Mouse (Mus musculus) forebrain, embryonic 13.5 days (tissue): ENCODE measurements around the gene Olfr767. TPM values are rescaled to one million over a fixed set of nuclear protein-coding genes. Genes with fewer than 3 reads are reported as not detected.
A peak's percentile ranks its signal among the peaks of the same experiment; 100 is the strongest.
"Not testable (repeated sequence)": the region's sequence is repeated elsewhere in the genome, so short reads cannot be mapped to it uniquely, and the experiment has no call there.

ENCODE experiments used
- ATAC-seq: fragments of 200-750 bp; cut with Nextera tagmentation; 2 replicates; pipeline ENCODE4 v1.8.0; 2017
- H3K27ac ChIP-seq: fragments of 300-500 bp; sonication (generic); 2 replicates; pipeline ENCODE4 v1.5.1; 2015; ENCODE audit warnings: inconsistent platforms, mild to moderate bottlenecking, moderate library complexity
- H3K27me3 ChIP-seq: fragments of 300-500 bp; sonication (generic); 2 replicates; pipeline ENCODE4 v1.6.1; 2015; ENCODE audit warnings: mild to moderate bottlenecking, inconsistent platforms
- H3K36me3 ChIP-seq: fragments of 300-500 bp; sonication (generic); 2 replicates; pipeline ENCODE4 v1.6.1; 2015; ENCODE audit warnings: mild to moderate bottlenecking, inconsistent platforms; ENCODE audit not compliant: poor library complexity, severe bottlenecking
- H3K4me1 ChIP-seq: fragments of 300-500 bp; sonication (generic); 2 replicates; pipeline ENCODE4 v1.6.1; 2015; ENCODE audit warnings: inconsistent platforms
- H3K4me2 ChIP-seq: fragments of 300-500 bp; sonication (generic); 2 replicates; pipeline ENCODE4 v1.6.1; 2015; ENCODE audit warnings: inconsistent platforms, mild to moderate bottlenecking, moderate library complexity
- H3K4me3 ChIP-seq: fragments of 300-500 bp; sonication (generic); 2 replicates; pipeline ENCODE4 v1.5.1; 2015; ENCODE audit warnings: mild to moderate bottlenecking, inconsistent platforms
- H3K9ac ChIP-seq: fragments of 300-500 bp; sonication (generic); 2 replicates; pipeline ENCODE4 v1.6.1; 2015; ENCODE audit warnings: mild to moderate bottlenecking, inconsistent platforms
- H3K9me3 ChIP-seq: fragments of 300-500 bp; sonication (generic); replicated peaks from 2 replicates; pipeline ENCODE4 v1.6.1; 2016; ENCODE audit warnings: inconsistent platforms
- WGBS: fragments of 180-500 bp; shearing (Covaris S2); methylation state at CpG from one replicate; pipeline ENCODE4 v1.1.7; 2015; 5-methylcytosine and 5-hydroxymethylcytosine counted together
- polyA plus RNA-seq: library from polyadenylated mRNA; unstranded; fragments of >200 nt; fragmentation: Nextera tagmentation; extraction: Ambion mirVana; gene quantifications from 2 replicates; pipeline ENCODE4 v1.2.1, GENCODE M21; 2015

The Olfr767 gene
- polyA plus RNA-seq: not detected in 2 replicates

DNA sequence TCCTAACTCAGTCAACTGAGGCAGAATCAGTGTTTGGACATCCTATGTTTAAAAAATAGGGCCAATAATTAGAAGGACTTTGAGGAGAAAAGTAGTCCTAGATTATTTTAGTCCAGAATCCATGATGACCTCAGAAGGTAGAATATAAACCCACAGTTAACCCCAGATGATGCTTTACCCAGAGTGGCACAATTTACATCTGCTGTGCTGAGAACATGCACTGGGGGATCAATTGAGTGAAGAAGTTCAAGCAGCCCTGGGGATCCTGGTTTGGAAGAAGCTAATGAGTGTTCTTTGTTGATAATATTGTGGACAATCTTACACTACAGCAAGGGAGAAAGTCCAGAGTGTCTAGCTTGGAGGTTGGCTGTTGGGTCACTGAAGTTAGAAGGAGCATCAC, at the start of gene Olfr767:
Gene Olfr767 (minus strand): TSS at position 101 of the 400 bp plus-strand sequence.
- ATAC-seq, H3K4me3 ChIP-seq, H3K9me3 ChIP-seq: not testable (repeated sequence)

GRCm38 (mm10) chr10:129117761-129118160, 35.1 kb upstream of the Olfr767 start, which contains the start of gene Olfr769:
Gene Olfr769, minus strand, starts transcription at chr10:129117861.
- Histone ChIP-seq H3K9ac (no peak within 1 kb of the TSS), H3K27ac (no peak within 1 kb of the TSS), H3K9me3 (no peaks in the 10 kb centered on the region), H3K4me2 (no peak within 1 kb of the TSS), H3K36me3 (no peaks in the 10 kb centered on the region), H3K27me3 (no peaks in the 10 kb centered on the region), H3K4me3 (no peak within 1 kb of the TSS), H3K4me1 (no peaks in the 10 kb centered on the region)
- no peak for ATAC-seq
- WGBS: 87% methylated on average over 2 of the region's 2 CpGs

More for the DNA sequence above, at the start of gene Olfr767:
- not testable (repeated sequence) for H3K4me2 ChIP-seq, H3K36me3 ChIP-seq, H3K27me3 ChIP-seq, H3K9ac ChIP-seq, H3K4me1 ChIP-seq, H3K27ac ChIP-seq

GRCm38 (mm10) chr10:129115146-129115545, 32.4 kb upstream of the Olfr767 start:
- no peak overlapping the region for H3K27ac ChIP-seq
- H3K27me3 ChIP-seq: no peaks in the 10 kb centered on the region
- no peak overlapping the region for H3K4me3 ChIP-seq
- 95% methylated on average over 3 of the region's 3 CpGs for WGBS
- ATAC-seq: no peak
- no peaks in the 10 kb centered on the region for H3K36me3 ChIP-seq
- no peak overlapping the region for H3K4me2 ChIP-seq
- H3K9ac ChIP-seq: no peak overlapping the region
- H3K9me3 ChIP-seq: no peaks in the 10 kb centered on the region
- H3K4me1 ChIP-seq: no peaks in the 10 kb centered on the region

DNA sequence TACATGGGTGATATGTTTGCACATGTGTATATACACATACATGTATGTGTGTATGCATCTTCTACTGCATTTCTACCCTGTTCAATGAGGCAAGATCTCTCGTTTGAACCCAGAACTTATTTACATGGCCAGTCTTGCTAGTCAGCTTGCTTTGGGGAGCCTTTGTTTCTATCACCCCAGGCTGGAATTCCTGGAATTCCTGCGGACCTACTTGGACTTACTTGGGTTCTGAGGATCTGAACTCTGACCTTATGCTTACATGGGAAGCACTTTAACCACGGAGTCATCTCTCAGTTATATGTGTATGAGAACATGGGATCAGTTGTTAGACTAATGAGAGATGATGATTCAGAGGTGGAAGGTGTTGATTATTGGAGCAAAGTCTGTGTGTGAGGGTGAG, 18.5 kb upstream of the Olfr767 start:
- WGBS: 39% methylated on average over 3 of the region's 3 CpGs
- Histone ChIP-seq H3K4me3 (no peak overlapping the region), H3K9ac (no peak overlapping the region), H3K9me3 (no peaks in the 10 kb centered on the region), H3K27ac (no peak overlapping the region), H3K4me2 (no peak overlapping the region), H3K27me3 (no peaks in the 10 kb centered on the region), H3K4me1 (no peaks in the 10 kb centered on the region), H3K36me3 (no peaks in the 10 kb centered on the region)
- ATAC-seq: no peak

DNA sequence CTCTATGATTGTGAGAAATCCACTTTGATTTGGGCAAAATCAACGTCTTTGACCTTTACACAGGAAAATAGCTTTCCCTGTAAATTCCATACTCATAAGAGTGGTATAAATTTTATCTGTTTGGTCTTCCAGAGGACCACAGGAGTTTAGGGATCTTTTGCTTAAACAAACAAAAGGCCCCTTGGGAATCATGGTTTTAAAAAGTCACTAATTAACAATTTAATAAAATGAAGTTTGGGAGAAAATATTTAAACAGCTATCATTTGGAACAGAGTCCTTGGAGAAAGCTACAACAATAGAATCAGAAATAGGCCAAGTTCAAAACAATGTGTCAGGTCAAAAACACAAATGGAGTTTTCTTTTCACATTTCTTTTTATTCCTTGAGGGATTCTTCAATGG, 16.6 kb upstream of the Olfr767 start, which contains the start of gene Olfr768:
Gene Olfr768 (minus strand): TSS at position 101 of the 400 bp plus-strand sequence.
- H3K9ac ChIP-seq: no peak within 1 kb of the TSS
- H3K4me3 ChIP-seq: no peak within 1 kb of the TSS
- H3K4me2 ChIP-seq: no peak within 1 kb of the TSS
- no peaks in the 10 kb centered on the region for H3K27me3 ChIP-seq
- no peaks in the 10 kb centered on the region for H3K36me3 ChIP-seq
- H3K9me3 ChIP-seq: no peaks in the 10 kb centered on the region
- no peak for ATAC-seq
- no peaks in the 10 kb centered on the region for H3K4me1 ChIP-seq
- 83% methylated on average over 1 of the region's 1 CpGs for WGBS
- H3K27ac ChIP-seq: no peak within 1 kb of the TSS

- Histone ChIP-seq H3K4me1 (no peaks in the 10 kb centered on the region), H3K9ac (no peak within 1 kb of the TSS), H3K4me3 (no peak within 1 kb of the TSS), H3K27ac (no peak within 1 kb of the TSS), H3K27me3 (no peaks in the 10 kb centered on the region), H3K36me3 (no peaks in the 10 kb centered on the region), H3K9me3 (no peaks in the 10 kb centered on the region), H3K4me2 (no peak within 1 kb of the TSS)
- WGBS: 68% methylated on average over 2 of the region's 2 CpGs
- no peak for ATAC-seq
These were observed 13.8 kb downstream of the Olfr767 start, which contains the start of gene Olfr766-ps1 for GRCm38 (mm10) chr10:129068877-129069276. Gene Olfr766-ps1, minus strand, starts transcription at chr10:129068977.

DNA sequence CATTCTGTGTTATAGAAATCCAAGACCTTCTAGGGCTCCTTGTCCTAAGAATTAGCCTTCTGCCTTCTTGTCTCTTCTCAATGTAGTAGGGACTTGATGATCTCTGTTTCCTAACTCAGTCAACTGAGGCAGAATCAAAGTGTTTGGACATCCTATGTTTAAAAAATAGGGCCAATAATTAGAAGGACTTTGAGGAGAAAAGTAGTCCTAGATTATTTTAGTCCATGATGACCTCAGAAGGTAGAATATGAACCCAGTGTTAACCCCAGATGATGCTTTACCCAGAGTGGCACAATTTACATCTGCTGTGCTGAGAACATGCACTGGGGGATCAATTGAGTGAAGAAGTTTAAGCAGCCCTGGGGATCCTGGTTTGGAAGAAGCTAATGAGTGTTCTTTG, 32.8 kb downstream of the Olfr767 start, which contains the start of gene Olfr765:
Gene Olfr765 (minus strand): TSS at position 101 of the 400 bp plus-strand sequence.
- not testable (repeated sequence) for H3K27me3 ChIP-seq, H3K36me3 ChIP-seq

GRCm38 (mm10) chr10:129039796-129040195, 42.9 kb downstream of the Olfr767 start, which contains the start of gene Olfr764-ps1:
Gene Olfr764-ps1, minus strand, starts transcription at chr10:129039896.
- 77% methylated on average over 3 of the region's 3 CpGs for WGBS
- H3K4me3 ChIP-seq: no peak within 1 kb of the TSS

More for the DNA sequence above, 32.8 kb downstream of the Olfr767 start, which contains the start of gene Olfr765:
- H3K4me3 ChIP-seq, H3K4me1 ChIP-seq, H3K4me2 ChIP-seq, H3K9me3 ChIP-seq, H3K9ac ChIP-seq, H3K27ac ChIP-seq, ATAC-seq: not testable (repeated sequence)

DNA sequence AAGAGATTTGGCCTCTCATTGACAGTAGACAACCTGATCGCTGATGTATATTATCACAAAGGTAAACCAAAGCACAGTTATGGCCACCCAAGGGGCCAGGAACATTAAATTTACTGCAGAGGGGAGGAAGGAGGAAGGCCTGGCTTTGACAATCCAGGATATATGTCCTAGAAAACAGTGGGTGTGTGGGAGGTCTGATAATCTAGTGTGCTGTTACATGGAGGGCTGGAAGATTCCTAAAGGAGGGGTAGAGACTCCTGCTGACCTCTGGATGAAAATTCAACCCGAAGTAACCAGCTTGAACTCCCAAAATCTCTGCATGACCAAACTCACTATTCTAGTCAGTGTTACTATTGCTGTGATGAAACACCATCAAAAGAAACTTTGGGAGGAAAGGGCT, 54.4 kb downstream of the Olfr767 start:
- no peak overlapping the region for H3K9ac ChIP-seq
- no peaks in the 10 kb centered on the region for H3K9me3 ChIP-seq
- H3K27me3 ChIP-seq: no peaks in the 10 kb centered on the region
- WGBS: 78% methylated on average over 2 of the region's 2 CpGs
- H3K27ac ChIP-seq: no peak overlapping the region
- no peak for ATAC-seq
- no peak overlapping the region for H3K4me3 ChIP-seq
- no peak overlapping the region for H3K4me2 ChIP-seq
- no peaks in the 10 kb centered on the region for H3K36me3 ChIP-seq
- no peaks in the 10 kb centered on the region for H3K4me1 ChIP-seq

More at GRCm38 (mm10) chr10:129039796-129040195, 42.9 kb downstream of the Olfr767 start, which contains the start of gene Olfr764-ps1:
- Histone ChIP-seq H3K27me3 (no peaks in the 10 kb centered on the region), H3K27ac (no peak within 1 kb of the TSS), H3K4me1 (no peaks in the 10 kb centered on the region), H3K4me2 (no peak within 1 kb of the TSS), H3K9ac (no peak within 1 kb of the TSS), H3K36me3 (no peaks in the 10 kb centered on the region), H3K9me3 (no peaks in the 10 kb centered on the region)
- no peak for ATAC-seq

DNA sequence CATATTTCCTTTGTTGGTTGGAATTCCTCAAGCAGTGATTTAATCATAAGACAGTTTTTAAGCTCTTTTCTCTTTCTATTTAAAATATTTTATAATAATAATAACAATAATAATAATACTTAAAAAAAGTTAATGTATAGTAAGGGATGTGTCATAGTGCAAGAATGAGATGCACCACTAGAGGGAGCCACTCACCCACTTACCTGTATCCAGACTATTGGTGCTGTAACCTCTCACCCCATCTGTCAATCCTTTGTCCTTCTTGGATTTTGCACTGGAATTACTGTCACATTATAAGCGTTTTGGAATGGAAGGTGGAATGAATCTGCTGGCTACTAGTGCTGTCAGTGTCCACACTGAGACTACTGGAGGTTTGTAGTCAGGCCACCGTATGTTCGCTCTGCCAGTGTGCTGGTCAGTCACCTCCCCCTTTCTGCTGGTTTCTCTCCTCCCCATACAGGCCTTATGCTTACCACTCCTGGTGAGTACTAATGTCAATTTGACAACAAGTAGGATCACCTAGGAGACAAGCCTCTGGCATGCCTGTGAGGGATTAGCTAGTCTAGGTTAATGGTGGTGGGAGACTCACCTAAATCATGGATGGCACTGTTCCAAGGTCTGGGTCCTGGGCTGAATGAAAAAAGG, 56.6 kb downstream of the Olfr767 start:
- no peak overlapping the region for H3K4me3 ChIP-seq
- H3K9me3 ChIP-seq: no peaks in the 10 kb centered on the region
- H3K9ac ChIP-seq: no peak overlapping the region
- 55% methylated on average over 3 of the region's 3 CpGs for WGBS
- no peaks in the 10 kb centered on the region for H3K36me3 ChIP-seq
- no peak overlapping the region for H3K4me2 ChIP-seq
- H3K27ac ChIP-seq: no peak overlapping the region
- ATAC-seq: peak; percentile 82
- H3K4me1 ChIP-seq: no peaks in the 10 kb centered on the region
- no peaks in the 10 kb centered on the region for H3K27me3 ChIP-seq
